In genomic region chr5:136907587-136907986, GRCm38 (mm10) we compare ENCODE assay signal across 8 mouse cellular contexts. TPM values are rescaled to one million over a fixed set of nuclear protein-coding genes. Genes with fewer than 3 reads are reported as not detected.
DNase-seq lines count a peak whose midpoint lies in the region; ATAC-seq and TF ChIP-seq lines count a peak whose summit lies in the region.

No protein-coding gene starts in this region.

- H3K9ac ChIP-seq in kidney, postnatal 0 days (ENCODE audit: low read depth, low read length) = no peak overlapping the region
- peak overlapping the region; percentile 46 for H3K9ac ChIP-seq in embryonic facial prominence, embryonic 11.5 days (replicated peaks; ENCODE audit: low read length)
- peak overlapping the region; percentile 65 for H3K9ac ChIP-seq in hindbrain, embryonic 16.5 days (ENCODE audit: low read depth, low read length)
- H3K9ac ChIP-seq in midbrain, embryonic 16.5 days (ENCODE audit: low read depth, low read length) = peak overlapping the region; percentile 80

- no peak for DNase-seq in kidney, postnatal 0 days (ENCODE audit: low spot score)
- DNase-seq in kidney, adult 11 months = no peak
- no peak for DNase-seq in embryonic facial prominence, embryonic 11.5 days (ENCODE audit: low spot score)
- no peak for DNase-seq in MN1 (ENCODE audit: low spot score)
- no peak for DNase-seq in embryo, embryonic 10 days (ENCODE audit: low spot score)
- no peak for DNase-seq in lung, adult 2 months

- no peak for TF ChIP-seq CTCF in kidney, postnatal 0 days (IDR thresholded peaks at IDR 0.05; ENCODE audit: low read depth)
- no peak for TF ChIP-seq CTCF in lung, adult 2 months (IDR thresholded peaks at IDR 0.05; ENCODE audit: insufficient read depth, low read length)

- no peak for TF ChIP-seq POLR2A in lung, adult 2 months (IDR thresholded peaks at IDR 0.05; ENCODE audit: borderline replicate concordance, extremely low read depth, low read depth, low read length)

- H3K36me3 ChIP-seq in kidney, postnatal 0 days (ENCODE audit: insufficient read depth, low read length) = peaks cover 12% of the 10 kb centered on the region; the same call in 1 of the 2 replicates
- H3K36me3 ChIP-seq in embryonic facial prominence, embryonic 11.5 days (replicated peaks; ENCODE audit: control insufficient read depth, insufficient read depth, low read depth, low read length) = no peaks in the 10 kb centered on the region; the same call in 1 of the 2 replicates
- peaks cover 10% of the 10 kb centered on the region for H3K36me3 ChIP-seq in hindbrain, embryonic 16.5 days (ENCODE audit: control insufficient read depth, insufficient read depth, low read length)
- peaks cover 10% of the 10 kb centered on the region; the same call in 1 of the 2 replicates for H3K36me3 ChIP-seq in midbrain, embryonic 16.5 days (ENCODE audit: control insufficient read depth, insufficient read depth, low read length)

- 37% methylated on average over 9 of the region's 9 CpGs for WGBS in kidney, postnatal 0 days
- WGBS in embryonic facial prominence, embryonic 11.5 days = 44% methylated on average over 9 of the region's 9 CpGs
- WGBS in hindbrain, embryonic 16.5 days = 41% methylated on average over 9 of the region's 9 CpGs
- WGBS in midbrain, embryonic 16.5 days = 48% methylated on average over 9 of the region's 9 CpGs
- WGBS in lung, adult 2 months = 39% methylated on average over 9 of the region's 9 CpGs

- H3K4me1 ChIP-seq in kidney, postnatal 0 days (replicated peaks; ENCODE audit: insufficient read depth, low read length) = 0 out of 2 replicates have a peak, but pooled peaks cover 5% of the 10 kb centered on the region
- H3K4me1 ChIP-seq in embryonic facial prominence, embryonic 11.5 days (ENCODE audit: control insufficient read depth, insufficient read depth, low read length) = no peaks in the 10 kb centered on the region
- peaks cover 12% of the 10 kb centered on the region for H3K4me1 ChIP-seq in hindbrain, embryonic 16.5 days (ENCODE audit: control insufficient read depth, insufficient read depth, low read depth, low read length)
- peaks cover 16% of the 10 kb centered on the region for H3K4me1 ChIP-seq in midbrain, embryonic 16.5 days (ENCODE audit: control insufficient read depth, insufficient read depth, low read length)
- no peaks in the 10 kb centered on the region; the same call in 1 of the 2 replicates for H3K4me1 ChIP-seq in lung, adult 2 months (ENCODE audit: control insufficient read depth, insufficient read depth, low read length)

- H3K9me3 ChIP-seq in kidney, postnatal 0 days (replicated peaks; ENCODE audit: low read length) = no peaks in the 10 kb centered on the region
- no peaks in the 10 kb centered on the region for H3K9me3 ChIP-seq in embryonic facial prominence, embryonic 11.5 days (replicated peaks; ENCODE audit: control insufficient read depth, low read length)
- no peaks in the 10 kb centered on the region for H3K9me3 ChIP-seq in hindbrain, embryonic 16.5 days (ENCODE audit: control insufficient read depth, low read length)
- H3K9me3 ChIP-seq in midbrain, embryonic 16.5 days (replicated peaks; ENCODE audit: control insufficient read depth, low read length, poor library complexity, severe bottlenecking) = no peaks in the 10 kb centered on the region

- ATAC-seq in kidney, postnatal 0 days (replicated peaks; ENCODE audit: low FRiP score, low read depth) = no peak
- 0 out of 2 replicates have a peak, but pooled peaks have one; percentile 3 for ATAC-seq in embryonic facial prominence, embryonic 11.5 days (replicated peaks; ENCODE audit: insufficient number of reproducible peaks, low FRiP score, low TSS enrichment, low read depth)
- ATAC-seq in hindbrain, embryonic 16.5 days = peak; percentile 1; the same call in 1 of the 2 replicates
- peak; percentile 57 for ATAC-seq in midbrain, embryonic 16.5 days

- H3K4me2 ChIP-seq in kidney, postnatal 0 days (ENCODE audit: low read length) = peak overlapping the region; percentile 72
- H3K4me2 ChIP-seq in embryonic facial prominence, embryonic 11.5 days (ENCODE audit: low read depth, low read length) = peak overlapping the region; percentile 34
- H3K4me2 ChIP-seq in hindbrain, embryonic 16.5 days (ENCODE audit: low read length) = peak overlapping the region; percentile 68
- H3K4me2 ChIP-seq in midbrain, embryonic 16.5 days (ENCODE audit: low read length) = peak overlapping the region; percentile 62

- no peaks in the 10 kb centered on the region for H3K27me3 ChIP-seq in kidney, postnatal 0 days (ENCODE audit: insufficient read depth, low read length)
- no peaks in the 10 kb centered on the region for H3K27me3 ChIP-seq in embryonic facial prominence, embryonic 11.5 days (ENCODE audit: control insufficient read depth, insufficient read depth, low read length)
- H3K27me3 ChIP-seq in hindbrain, embryonic 16.5 days (replicated peaks; ENCODE audit: control insufficient read depth, insufficient read depth, low read length) = no peaks in the 10 kb centered on the region
- no peaks in the 10 kb centered on the region for H3K27me3 ChIP-seq in midbrain, embryonic 16.5 days (ENCODE audit: control insufficient read depth, insufficient read depth, low read depth, low read length)

- peak overlapping the region; percentile 68; the same call in 1 of the 2 replicates for H3K4me3 ChIP-seq in kidney, postnatal 0 days (replicated peaks; ENCODE audit: low read depth, low read length)
- peak overlapping the region; percentile 55 for H3K4me3 ChIP-seq in embryonic facial prominence, embryonic 11.5 days (ENCODE audit: low read depth, low read length)
- H3K4me3 ChIP-seq in hindbrain, embryonic 16.5 days (ENCODE audit: low read length) = peak overlapping the region; percentile 82
- peak overlapping the region; percentile 84 for H3K4me3 ChIP-seq in midbrain, embryonic 16.5 days (ENCODE audit: low read depth, low read length)
- no peak overlapping the region for H3K4me3 ChIP-seq in lung, adult 2 months (replicated peaks; ENCODE audit: extremely low read depth, low read depth, low read length)

- H3K27ac ChIP-seq in kidney, postnatal 0 days = no peak overlapping the region
- no peak overlapping the region for H3K27ac ChIP-seq in embryonic facial prominence, embryonic 11.5 days (replicated peaks; ENCODE audit: low read depth, low read length)
- H3K27ac ChIP-seq in hindbrain, embryonic 16.5 days (ENCODE audit: low read depth, low read length) = peak overlapping the region; percentile 66
- H3K27ac ChIP-seq in midbrain, embryonic 16.5 days (ENCODE audit: low read length) = peak overlapping the region; percentile 71

RNA-seq across cellular contexts. Expression of gene Ift22, which starts 0.4 kb away (rescaled TPM):
- polyA plus RNA-seq in kidney, postnatal 0 days (2015; fragmentation: Nextera tagmentation; extraction: Ambion mirVana) = 74.4 and 75.8 TPM in 2 replicates
- 72.5 and 83.4 TPM in 2 replicates for polyA plus RNA-seq in embryonic facial prominence, embryonic 11.5 days (2014; fragmentation: Nextera tagmentation; extraction: Ambion mirVana)
- polyA plus RNA-seq in hindbrain, embryonic 16.5 days (2015; fragmentation: Nextera tagmentation; extraction: Ambion mirVana) = 136 and 142 TPM in 2 replicates
- polyA plus RNA-seq in midbrain, embryonic 16.5 days (2015; fragmentation: Nextera tagmentation; extraction: Ambion mirVana) = 133 and 134 TPM in 2 replicates
- 10.8 and 13.4 TPM in 2 replicates for polyA plus RNA-seq in lung, adult 2 months (2012; rRNA removed)

RNA-seq across cellular contexts. Expression of gene Col26a1, which starts 24.6 kb away (rescaled TPM):
- polyA plus RNA-seq in kidney, postnatal 0 days (2015; fragmentation: Nextera tagmentation; extraction: Ambion mirVana) = 39.1 and 47.1 TPM in 2 replicates
- 63.0 and 67.1 TPM in 2 replicates for polyA plus RNA-seq in embryonic facial prominence, embryonic 11.5 days (2014; fragmentation: Nextera tagmentation; extraction: Ambion mirVana)
- polyA plus RNA-seq in hindbrain, embryonic 16.5 days (2015; fragmentation: Nextera tagmentation; extraction: Ambion mirVana) = 35.9 and 39.1 TPM in 2 replicates
- 22.1 and 24.4 TPM in 2 replicates for polyA plus RNA-seq in midbrain, embryonic 16.5 days (2015; fragmentation: Nextera tagmentation; extraction: Ambion mirVana)
- polyA plus RNA-seq in lung, adult 2 months (2012; rRNA removed) = 1.5 and 2.0 TPM in 2 replicates

RNA-seq across cellular contexts. Expression of gene Fis1, which starts 45.5 kb away (rescaled TPM):
- 362 and 384 TPM in 2 replicates for polyA plus RNA-seq in kidney, postnatal 0 days (2015; fragmentation: Nextera tagmentation; extraction: Ambion mirVana)
- 298 and 318 TPM in 2 replicates for polyA plus RNA-seq in embryonic facial prominence, embryonic 11.5 days (2014; fragmentation: Nextera tagmentation; extraction: Ambion mirVana)
- 370 and 382 TPM in 2 replicates for polyA plus RNA-seq in hindbrain, embryonic 16.5 days (2015; fragmentation: Nextera tagmentation; extraction: Ambion mirVana)
- polyA plus RNA-seq in midbrain, embryonic 16.5 days (2015; fragmentation: Nextera tagmentation; extraction: Ambion mirVana) = 346 and 355 TPM in 2 replicates
- 203 and 217 TPM in 2 replicates for polyA plus RNA-seq in lung, adult 2 months (2012; rRNA removed)

RNA-seq across cellular contexts. Expression of gene Cldn15, which starts 58.8 kb away (rescaled TPM):
- polyA plus RNA-seq in kidney, postnatal 0 days (2015; fragmentation: Nextera tagmentation; extraction: Ambion mirVana) = 11.9 and 12.6 TPM in 2 replicates
- 0.22 and 0.25 TPM in 2 replicates for polyA plus RNA-seq in embryonic facial prominence, embryonic 11.5 days (2014; fragmentation: Nextera tagmentation; extraction: Ambion mirVana)
- 0.16 and 0.30 TPM in 2 replicates for polyA plus RNA-seq in hindbrain, embryonic 16.5 days (2015; fragmentation: Nextera tagmentation; extraction: Ambion mirVana)
- 0.15 and 0.30 TPM in 2 replicates for polyA plus RNA-seq in midbrain, embryonic 16.5 days (2015; fragmentation: Nextera tagmentation; extraction: Ambion mirVana)
- 20.6 and 27.6 TPM in 2 replicates for polyA plus RNA-seq in lung, adult 2 months (2012; rRNA removed)

Comparison
In these comparisons a context has a peak if more than half of its experiments do, and no peak if none do; other contexts are left out.
1. H3K27ac ChIP-seq: peak in hindbrain, embryonic 16.5 days (single experiment) and midbrain, embryonic 16.5 days (single experiment); none in kidney, postnatal 0 days (single experiment) and embryonic facial prominence, embryonic 11.5 days (single experiment).
2. Peak in every context shown above with its lines, with median percentiles within 50 percentile points of each other: H3K4me2 ChIP-seq.